Mouse (Mus musculus): ENCODE measurements around the gene Zfp846. TPM values are rescaled to one million over a fixed set of nuclear protein-coding genes. Genes with fewer than 3 reads are reported as not detected.
A peak's percentile ranks its signal among the peaks of the same experiment; 100 is the strongest.
"Not testable (repeated sequence)": the region's sequence is repeated elsewhere in the genome, so short reads cannot be mapped to it uniquely, and the experiment has no call there.

Gene Zfp846
- polyA plus RNA-seq, 1 experiment from 2014 or later = 43.4 TPM

GRCm38 (mm10) chr9:20631332-20631731 is 50.2 kb downstream of the Zfp846 start:
- H3K36me3 ChIP-seq (ENCODE audit: control insufficient read depth, insufficient read depth, low read length) = 0 out of 2 replicates have a peak, but pooled peaks cover 3% of the 10 kb centered on the region
- no peak overlapping the region for H3K4me2 ChIP-seq (ENCODE audit: low read length)
- no peak overlapping the region for H3K4me3 ChIP-seq (ENCODE audit: low read length)
- ATAC-seq = no peak
- H3K4me1 ChIP-seq (ENCODE audit: control insufficient read depth, insufficient read depth, low read depth, low read length) = no peaks in the 10 kb centered on the region
- H3K9me3 ChIP-seq (ENCODE audit: control insufficient read depth, low read length) = no peaks in the 10 kb centered on the region
- no peak overlapping the region for H3K27ac ChIP-seq (ENCODE audit: low read depth, low read length)
- H3K9ac ChIP-seq (ENCODE audit: low read depth, low read length) = no peak overlapping the region
- 90% methylated on average over 2 of the region's 2 CpGs for WGBS
- no peaks in the 10 kb centered on the region for H3K27me3 ChIP-seq (replicated peaks; ENCODE audit: control insufficient read depth, insufficient read depth, low read length)

GRCm38 (mm10) chr9:20635676-20636075 is 54.6 kb downstream of the Zfp846 start:
- ATAC-seq; H3K4me1 ChIP-seq (ENCODE audit: control insufficient read depth, insufficient read depth, low read depth, low read length); H3K9ac ChIP-seq (ENCODE audit: low read depth, low read length); H3K4me3 ChIP-seq (ENCODE audit: low read length); H3K36me3 ChIP-seq (ENCODE audit: control insufficient read depth, insufficient read depth, low read length); H3K4me2 ChIP-seq (ENCODE audit: low read length); H3K27me3 ChIP-seq (replicated peaks; ENCODE audit: control insufficient read depth, insufficient read depth, low read length); H3K27ac ChIP-seq (ENCODE audit: low read depth, low read length); H3K9me3 ChIP-seq (ENCODE audit: control insufficient read depth, low read length): not testable (repeated sequence)
- WGBS = 94% methylated on average over 8 of the region's 8 CpGs

- 0 out of 2 replicates have a peak, but pooled peaks cover 6% of the 10 kb centered on the region for H3K36me3 ChIP-seq (ENCODE audit: control insufficient read depth, insufficient read depth, low read length)
- no peak overlapping the region for H3K9ac ChIP-seq (ENCODE audit: low read depth, low read length)
- H3K4me2 ChIP-seq (ENCODE audit: low read length) = no peak overlapping the region
- no peaks in the 10 kb centered on the region for H3K27me3 ChIP-seq (replicated peaks; ENCODE audit: control insufficient read depth, insufficient read depth, low read length)
- ATAC-seq = no peak
- H3K4me1 ChIP-seq (ENCODE audit: control insufficient read depth, insufficient read depth, low read depth, low read length) = peaks cover 7% of the 10 kb centered on the region
- no peaks in the 10 kb centered on the region for H3K9me3 ChIP-seq (ENCODE audit: control insufficient read depth, low read length)
- no peak overlapping the region for H3K4me3 ChIP-seq (ENCODE audit: low read length)
- H3K27ac ChIP-seq (ENCODE audit: low read depth, low read length) = no peak overlapping the region
- 84% methylated on average over 3 of the region's 3 CpGs for WGBS
These were observed 55.2 kb downstream of the Zfp846 start for GRCm38 (mm10) chr9:20636256-20636655.

GRCm38 (mm10) chr9:20636790-20637189 is 55.7 kb downstream of the Zfp846 start:
- H3K4me1 ChIP-seq (ENCODE audit: control insufficient read depth, insufficient read depth, low read depth, low read length) = peaks cover 11% of the 10 kb centered on the region
- H3K36me3 ChIP-seq (ENCODE audit: control insufficient read depth, insufficient read depth, low read length) = 0 out of 2 replicates have a peak, but pooled peaks cover 6% of the 10 kb centered on the region
- no peak overlapping the region for H3K27ac ChIP-seq (ENCODE audit: low read depth, low read length)
- H3K9me3 ChIP-seq (ENCODE audit: control insufficient read depth, low read length) = no peaks in the 10 kb centered on the region
- H3K4me2 ChIP-seq (ENCODE audit: low read length) = no peak overlapping the region
- H3K4me3 ChIP-seq (ENCODE audit: low read length) = no peak overlapping the region
- ATAC-seq = no peak
- H3K9ac ChIP-seq (ENCODE audit: low read depth, low read length) = no peak overlapping the region
- 83% methylated on average over 2 of the region's 2 CpGs for WGBS
- H3K27me3 ChIP-seq (replicated peaks; ENCODE audit: control insufficient read depth, insufficient read depth, low read length) = no peaks in the 10 kb centered on the region

- ATAC-seq = no peak
- H3K9me3 ChIP-seq (ENCODE audit: control insufficient read depth, low read length) = no peaks in the 10 kb centered on the region
- no peak overlapping the region for H3K9ac ChIP-seq (ENCODE audit: low read depth, low read length)
- H3K27ac ChIP-seq (ENCODE audit: low read depth, low read length) = no peak overlapping the region
- WGBS = 94% methylated on average over 19 of the region's 19 CpGs
- peaks cover 12% of the 10 kb centered on the region for H3K4me1 ChIP-seq (ENCODE audit: control insufficient read depth, insufficient read depth, low read depth, low read length)
- 0 out of 2 replicates have a peak, but pooled peaks cover 6% of the 10 kb centered on the region for H3K36me3 ChIP-seq (ENCODE audit: control insufficient read depth, insufficient read depth, low read length)
- H3K4me3 ChIP-seq (ENCODE audit: low read length) = no peak overlapping the region
- H3K4me2 ChIP-seq (ENCODE audit: low read length) = no peak overlapping the region
- H3K27me3 ChIP-seq (replicated peaks; ENCODE audit: control insufficient read depth, insufficient read depth, low read length) = no peaks in the 10 kb centered on the region
These were observed 57.5 kb downstream of the Zfp846 start for GRCm38 (mm10) chr9:20638552-20638951.

- 0 out of 2 replicates have a peak, but pooled peaks cover 6% of the 10 kb centered on the region for H3K36me3 ChIP-seq (ENCODE audit: control insufficient read depth, insufficient read depth, low read length)
- no peak overlapping the region for H3K9ac ChIP-seq (ENCODE audit: low read depth, low read length)
- no peak overlapping the region for H3K4me3 ChIP-seq (ENCODE audit: low read length)
- H3K4me1 ChIP-seq (ENCODE audit: control insufficient read depth, insufficient read depth, low read depth, low read length) = peaks cover 17% of the 10 kb centered on the region
- no peak overlapping the region for H3K4me2 ChIP-seq (ENCODE audit: low read length)
- H3K9me3 ChIP-seq (ENCODE audit: control insufficient read depth, low read length) = no peaks in the 10 kb centered on the region
- no peaks in the 10 kb centered on the region for H3K27me3 ChIP-seq (replicated peaks; ENCODE audit: control insufficient read depth, insufficient read depth, low read length)
- WGBS = 89% methylated on average over 4 of the region's 4 CpGs
- no peak overlapping the region for H3K27ac ChIP-seq (ENCODE audit: low read depth, low read length)
- no peak for ATAC-seq
These were observed 58.4 kb downstream of the Zfp846 start for GRCm38 (mm10) chr9:20639486-20639885.

- ATAC-seq = no peak
- Histone ChIP-seq H3K27ac (ENCODE audit: low read depth, low read length) (peak overlapping the region; percentile 89; the same call in 1 of the 2 replicates), H3K36me3 (ENCODE audit: control insufficient read depth, insufficient read depth, low read length) (peaks cover 6% of the 10 kb centered on the region; the same call in 1 of the 2 replicates), H3K27me3 (replicated peaks; ENCODE audit: control insufficient read depth, insufficient read depth, low read length) (no peaks in the 10 kb centered on the region), H3K4me3 (ENCODE audit: low read length) (peak overlapping the region; percentile 90), H3K4me1 (ENCODE audit: control insufficient read depth, insufficient read depth, low read depth, low read length) (peaks cover 30% of the 10 kb centered on the region), H3K9ac (ENCODE audit: low read depth, low read length) (peak overlapping the region; percentile 76), H3K9me3 (ENCODE audit: control insufficient read depth, low read length) (no peaks in the 10 kb centered on the region), H3K4me2 (ENCODE audit: low read length) (peak overlapping the region; percentile 99)
- WGBS = 31% methylated on average over 6 of the region's 6 CpGs
These were observed 60.4 kb downstream of the Zfp846 start for GRCm38 (mm10) chr9:20641501-20641900.

- Histone ChIP-seq H3K4me3 (ENCODE audit: low read length) (peak within 1 kb of the TSS; percentile 90), H3K36me3 (ENCODE audit: control insufficient read depth, insufficient read depth, low read length) (peaks cover 8% of the 10 kb centered on the region), H3K27ac (ENCODE audit: low read depth, low read length) (peak within 1 kb of the TSS; percentile 89), H3K4me1 (ENCODE audit: control insufficient read depth, insufficient read depth, low read depth, low read length) (peaks cover 30% of the 10 kb centered on the region), H3K27me3 (replicated peaks; ENCODE audit: control insufficient read depth, insufficient read depth, low read length) (no peaks in the 10 kb centered on the region), H3K4me2 (ENCODE audit: low read length) (peak within 1 kb of the TSS; percentile 99), H3K9me3 (ENCODE audit: control insufficient read depth, low read length) (no peaks in the 10 kb centered on the region), H3K9ac (ENCODE audit: low read depth, low read length) (peak within 1 kb of the TSS; percentile 76)
- WGBS = 1% methylated on average over 51 of the region's 51 CpGs
- ATAC-seq = peak; percentile 94
These were observed 61.2 kb downstream of the Zfp846 start, which contains the start of gene Ubl5 for GRCm38 (mm10) chr9:20642101-20642895. TSS of gene Ubl5 (plus strand) at chr9:20642878.

GRCm38 (mm10) chr9:20642896-20643466 is 61.9 kb downstream of the Zfp846 start:
- under 1% methylated on average over 30 of the region's 30 CpGs for WGBS
- Histone ChIP-seq H3K4me3 (ENCODE audit: low read length) (peak overlapping the region; percentile 90), H3K4me2 (ENCODE audit: low read length) (peak overlapping the region; percentile 99), H3K27me3 (replicated peaks; ENCODE audit: control insufficient read depth, insufficient read depth, low read length) (no peaks in the 10 kb centered on the region), H3K27ac (ENCODE audit: low read depth, low read length) (peak overlapping the region; percentile 89), H3K9ac (ENCODE audit: low read depth, low read length) (peak overlapping the region; percentile 76), H3K9me3 (ENCODE audit: control insufficient read depth, low read length) (no peaks in the 10 kb centered on the region), H3K4me1 (ENCODE audit: control insufficient read depth, insufficient read depth, low read depth, low read length) (peaks cover 30% of the 10 kb centered on the region), H3K36me3 (ENCODE audit: control insufficient read depth, insufficient read depth, low read length) (peaks cover 9% of the 10 kb centered on the region)
- ATAC-seq = peak; percentile 68
